Mouse (Mus musculus): ENCODE measurements around the gene Adgrg1.

Adgrg1 gene

GRCm38 (mm10) chr8:94976651-94977417, 2.3 kb downstream of the Adgrg1 start:
- ATAC-seq (ENCODE audit: low TSS enrichment) = no peak

GRCm38 (mm10) chr8:94978131-94978530, 3.6 kb downstream of the Adgrg1 start:
- no peak for ATAC-seq (ENCODE audit: low TSS enrichment)

- ATAC-seq (ENCODE audit: low TSS enrichment) = no peak
Observed at GRCm38 (mm10) chr8:94978593-94979319, 4.2 kb downstream of the Adgrg1 start.

- no peak for ATAC-seq (ENCODE audit: low TSS enrichment)
Observed at GRCm38 (mm10) chr8:94980176-94980575, 5.6 kb downstream of the Adgrg1 start.

DNA sequence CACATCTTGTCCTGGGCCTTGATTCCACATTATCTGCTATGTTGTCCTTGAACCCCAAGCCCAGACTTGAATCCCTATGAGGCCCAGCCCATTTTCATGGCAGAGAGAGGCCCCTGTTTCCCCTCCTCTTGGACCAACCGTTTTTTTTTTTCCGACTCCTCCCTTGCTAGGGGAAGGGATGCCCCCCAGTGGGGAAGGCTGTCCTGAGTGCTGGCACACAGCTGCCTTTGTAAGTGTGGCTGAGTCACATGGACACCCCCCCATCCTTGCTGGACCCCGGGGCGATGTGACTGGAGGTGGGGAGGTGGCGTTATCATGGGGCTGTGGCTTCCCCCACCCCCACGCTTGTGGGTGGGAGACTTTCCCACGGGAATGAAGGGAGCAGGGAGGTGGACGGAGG, 6.4 kb downstream of the Adgrg1 start:
- ATAC-seq (ENCODE audit: low TSS enrichment) = no peak

DNA sequence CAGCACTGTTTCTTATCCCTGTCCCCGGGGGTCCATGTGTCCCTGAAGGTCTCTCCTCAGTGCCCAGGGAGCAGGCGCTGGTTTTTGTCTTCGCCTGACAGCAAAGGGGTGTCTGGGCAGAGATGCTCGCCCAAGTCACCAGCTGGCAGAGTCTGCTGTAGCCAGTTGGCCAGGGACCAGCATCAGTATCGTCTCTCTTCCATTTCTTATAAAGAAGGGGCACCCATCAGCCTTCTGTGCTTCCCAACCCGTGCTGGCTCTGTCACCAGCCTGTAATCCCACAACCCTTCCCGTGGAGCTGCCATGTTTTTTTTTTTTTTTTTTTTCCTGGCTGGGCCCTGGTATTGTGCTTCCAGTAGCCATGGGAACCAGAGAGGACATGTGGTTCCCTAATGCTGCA, 7.3 kb downstream of the Adgrg1 start:
- ATAC-seq (ENCODE audit: low TSS enrichment) = no peak

GRCm38 (mm10) chr8:94983146-94983545, 8.6 kb downstream of the Adgrg1 start:
- ATAC-seq (ENCODE audit: low TSS enrichment) = no peak

GRCm38 (mm10) chr8:94983881-94984516, 9.4 kb downstream of the Adgrg1 start:
- ATAC-seq (ENCODE audit: low TSS enrichment) = peak; percentile 94

DNA sequence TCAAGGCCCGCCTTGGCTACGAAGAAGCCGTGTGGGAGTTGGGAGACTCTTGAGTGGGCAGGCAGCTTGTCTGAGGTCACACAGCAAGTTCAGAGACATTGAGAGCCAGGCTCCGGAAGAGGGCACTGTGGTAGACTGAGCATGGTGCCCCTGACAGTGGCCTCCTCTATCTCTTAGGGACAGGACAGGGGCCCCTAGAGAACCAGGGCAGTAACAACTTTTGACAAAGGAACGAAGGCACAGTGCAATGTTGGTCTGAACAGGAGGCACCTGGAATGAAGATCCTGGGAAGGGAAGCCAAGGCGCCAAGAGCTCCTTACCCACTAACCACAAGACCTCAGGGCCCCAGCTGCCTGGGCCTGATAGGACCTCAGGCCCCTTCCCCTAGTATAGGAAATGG, 10.5 kb downstream of the Adgrg1 start:
- no peak for ATAC-seq (ENCODE audit: low TSS enrichment)

- ATAC-seq (ENCODE audit: low TSS enrichment) = peak; percentile 17; the same call in 1 of the 2 replicates
Observed at GRCm38 (mm10) chr8:94986676-94987075, 12.1 kb downstream of the Adgrg1 start.

GRCm38 (mm10) chr8:94987553-94987952, 13.0 kb downstream of the Adgrg1 start:
- no peak for ATAC-seq (ENCODE audit: low TSS enrichment)

- no peak for ATAC-seq (ENCODE audit: low TSS enrichment)
Observed at GRCm38 (mm10) chr8:94988619-94989018, 14.1 kb downstream of the Adgrg1 start.

DNA sequence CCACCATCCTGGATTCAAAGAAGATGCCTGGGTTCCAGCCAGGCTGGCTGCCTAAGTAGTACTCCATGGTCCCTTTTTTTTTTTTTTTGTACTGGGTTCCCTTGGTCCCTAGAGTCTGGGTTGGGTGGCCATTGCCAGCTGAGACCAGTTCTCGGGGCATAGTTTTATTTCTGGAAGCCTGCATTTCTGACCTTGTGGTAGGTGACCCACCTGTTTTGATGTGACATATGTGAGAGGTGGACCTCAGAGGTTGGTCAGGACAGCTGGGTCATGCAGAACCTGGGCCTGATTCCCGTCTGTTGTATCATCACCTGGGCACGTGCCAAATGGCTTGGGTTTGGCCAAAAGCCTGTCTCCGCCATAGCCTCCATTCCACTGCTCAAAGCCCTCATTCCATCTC, 15.2 kb downstream of the Adgrg1 start:
- ATAC-seq (ENCODE audit: low TSS enrichment) = no peak

- ATAC-seq (ENCODE audit: low TSS enrichment) = no peak
Observed at GRCm38 (mm10) chr8:94990598-94991453, 16.3 kb downstream of the Adgrg1 start.

DNA sequence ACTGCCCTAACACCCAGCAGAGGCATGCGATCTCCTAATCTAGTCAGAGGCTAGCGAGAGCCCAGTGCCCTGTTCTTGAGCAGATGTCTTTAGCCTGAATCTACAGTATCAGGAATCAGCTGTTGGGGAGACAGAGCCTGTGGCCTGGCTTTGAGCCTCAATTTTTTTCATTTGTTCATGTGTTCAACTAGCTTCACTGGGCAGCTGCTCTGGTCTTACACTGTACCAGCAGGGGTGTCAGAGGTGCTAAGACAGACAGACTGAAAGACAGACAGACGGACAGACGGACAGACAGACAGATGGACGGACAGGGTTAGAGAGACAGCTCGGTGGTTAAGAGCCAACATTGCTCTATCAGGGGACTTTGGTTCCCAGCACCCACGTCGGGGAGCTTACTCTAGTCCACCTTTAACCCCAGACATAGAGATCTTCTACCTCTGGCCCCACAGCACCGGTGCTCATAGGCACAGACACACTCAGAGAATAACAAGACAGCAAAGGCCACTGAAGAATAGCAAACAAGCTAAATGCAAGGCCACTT, 17.0 kb downstream of the Adgrg1 start:
- ATAC-seq (ENCODE audit: low TSS enrichment) = no peak

GRCm38 (mm10) chr8:94992010-94992409, 17.5 kb downstream of the Adgrg1 start:
- no peak for ATAC-seq (ENCODE audit: low TSS enrichment)

GRCm38 (mm10) chr8:94992534-94992933, 18.0 kb downstream of the Adgrg1 start:
- peak; percentile 27; the same call in 1 of the 2 replicates for ATAC-seq (ENCODE audit: low TSS enrichment)

DNA sequence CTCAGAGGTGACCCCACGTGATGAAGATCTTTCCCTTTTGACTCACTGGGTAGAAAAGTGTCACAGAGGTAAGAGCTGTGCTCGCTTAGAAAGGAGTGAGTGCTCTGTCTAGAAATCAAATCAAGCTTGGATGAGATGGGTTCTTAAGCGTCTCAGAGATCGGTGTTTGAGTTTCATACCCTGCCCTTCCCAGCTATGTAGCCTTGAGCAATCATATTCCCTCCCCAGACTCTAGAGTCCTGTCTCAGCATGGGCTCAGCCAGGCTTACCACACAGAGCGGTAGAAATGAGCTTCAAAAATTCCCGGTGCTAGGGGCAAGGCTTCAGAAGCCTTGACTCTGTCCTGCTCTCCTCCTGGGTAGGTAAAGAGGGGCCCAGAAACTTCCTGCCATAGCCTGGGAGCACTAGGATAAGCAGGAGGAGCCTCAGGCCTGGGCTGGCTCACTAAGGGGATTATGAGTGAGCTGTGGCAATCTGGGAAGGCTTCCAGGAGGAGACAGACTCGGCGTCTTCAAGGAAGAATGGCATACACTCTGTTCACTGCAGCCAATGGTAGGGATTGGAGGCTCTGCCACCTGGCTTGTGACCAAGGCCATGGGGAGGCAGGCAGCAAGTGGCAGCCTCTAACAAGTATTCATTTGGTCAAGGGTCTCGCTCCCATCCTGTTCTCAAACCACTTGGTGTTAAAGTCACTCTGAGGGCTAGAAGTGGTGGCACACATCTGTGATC, 18.6 kb downstream of the Adgrg1 start:
- ATAC-seq (ENCODE audit: low TSS enrichment) = no peak

DNA sequence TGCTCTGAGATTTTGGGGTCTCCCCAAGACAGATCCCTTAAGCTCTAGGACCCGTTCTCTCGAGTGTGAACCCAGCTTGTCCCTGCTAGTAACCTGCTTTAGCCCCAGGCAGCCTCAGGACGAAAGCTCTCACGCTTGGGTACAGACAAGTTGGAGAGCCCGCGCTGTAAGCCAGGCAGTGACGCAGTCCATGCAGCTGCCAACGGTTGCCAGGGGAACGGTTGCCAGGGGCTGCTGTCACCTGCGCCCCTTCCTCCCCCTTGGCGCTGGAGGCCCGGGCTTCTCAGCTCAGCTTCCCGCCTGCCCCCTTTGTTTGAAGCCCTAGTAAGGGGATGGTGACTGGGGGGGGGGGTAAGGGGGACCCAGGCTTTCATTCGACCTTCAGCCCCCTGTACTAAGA, 19.5 kb downstream of the Adgrg1 start:
- 0 out of 2 replicates have a peak, but pooled peaks have one; percentile 35 for ATAC-seq (ENCODE audit: low TSS enrichment)

- ATAC-seq (ENCODE audit: low TSS enrichment) = no peak
Observed at GRCm38 (mm10) chr8:94994510-94994909, 20.0 kb downstream of the Adgrg1 start.
